Mouse (Mus musculus): ENCODE data around the gene Arid3a.
A peak's percentile ranks its signal among the peaks of the same experiment; 100 is the strongest.

GRCm38 (mm10) chr10:79916808-79917531 lies 9.9 kb upstream of the Arid3a start, which contains the start of gene Kiss1r:
- TF ChIP-seq POLR2A (IDR thresholded peaks at IDR 0.05; ENCODE audit: borderline replicate concordance, extremely low read depth, insufficient read depth, insufficient read length, poor library complexity, severe bottlenecking) (peak; percentile 85), CTCF (IDR thresholded peaks at IDR 0.05; ENCODE audit: borderline replicate concordance, extremely low read depth, insufficient read depth, insufficient read length) (no peak)
